Mouse (Mus musculus) intestine, embryonic 15.5 days (tissue): ENCODE measurements at regions not wholly inside any gene's neighbourhood (a gene's known extent, or its start where the extent isn't known, plus 50 kb on each side); places are given as distances from the start of the nearest gene placed in this dataset.
A peak's percentile ranks its signal among the peaks of the same experiment; 100 is the strongest.
"Not testable (repeated sequence)": the region's sequence is repeated elsewhere in the genome, so short reads cannot be mapped to it uniquely, and the experiment has no call there.

Experiments used
- ATAC-seq: fragments of 200-750 bp; cut with Nextera tagmentation; 2 replicates; pipeline ENCODE4 v1.8.0; 2017; ENCODE audit warnings: moderate TSS enrichment, moderate library complexity
- H3K27ac ChIP-seq: fragments of 300-500 bp; sonication (generic); 2 replicates; pipeline ENCODE4 v1.5.1; 2015; ENCODE audit warnings: mild to moderate bottlenecking, inconsistent platforms
- H3K27me3 ChIP-seq: fragments of 300-500 bp; sonication (generic); replicated peaks from 2 replicates; pipeline ENCODE4 v1.6.1; 2015; ENCODE audit warnings: inconsistent platforms
- H3K36me3 ChIP-seq: fragments of 300-500 bp; sonication (generic); 2 replicates; pipeline ENCODE4 v1.6.1; 2015; ENCODE audit warnings: inconsistent platforms
- H3K4me1 ChIP-seq: fragments of 300-500 bp; sonication (generic); replicated peaks from 2 replicates; pipeline ENCODE4 v1.6.1; 2015; ENCODE audit warnings: inconsistent platforms
- H3K4me2 ChIP-seq: fragments of 300-500 bp; sonication (generic); replicated peaks from 2 replicates; pipeline ENCODE4 v1.6.1; 2015; ENCODE audit warnings: mild to moderate bottlenecking, inconsistent platforms
- H3K4me3 ChIP-seq: fragments of 300-500 bp; sonication (generic); replicated peaks from 2 replicates; pipeline ENCODE4 v1.5.1; 2015; ENCODE audit warnings: inconsistent platforms
- H3K9ac ChIP-seq: fragments of 300-500 bp; sonication (generic); 2 replicates; pipeline ENCODE4 v1.6.1; 2015; ENCODE audit warnings: inconsistent platforms
- H3K9me3 ChIP-seq: fragments of 300-500 bp; sonication (generic); 2 replicates; pipeline ENCODE4 v1.6.1; 2016; ENCODE audit warnings: inconsistent platforms
- WGBS: fragments of 180-500 bp; shearing (Covaris S2); methylation state at CpG from one replicate; pipeline ENCODE4 v1.1.7; 2015; 5-methylcytosine and 5-hydroxymethylcytosine counted together

DNA sequence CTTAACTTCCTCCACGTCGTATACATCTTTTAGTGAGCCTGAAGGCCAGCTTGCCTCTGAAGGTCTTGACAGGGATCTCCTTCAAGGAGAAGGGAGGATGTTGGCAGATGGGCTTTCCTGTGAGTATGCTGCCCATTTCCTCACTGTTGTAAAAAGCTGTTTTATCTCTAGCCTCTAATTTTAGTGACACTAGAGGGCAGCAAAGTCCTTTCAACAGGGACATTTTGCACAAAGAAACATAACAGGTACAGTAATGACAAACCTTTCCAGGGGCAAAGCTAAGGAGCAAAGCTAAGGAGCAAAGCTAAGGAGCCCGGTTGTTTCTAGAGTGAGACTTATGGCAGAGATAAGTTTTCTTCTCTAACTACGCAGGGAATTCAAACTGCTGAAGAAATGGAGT, 59.0 kb upstream of the Kbtbd8 start:
- Histone ChIP-seq H3K4me1 (no peaks in the 10 kb centered on the region), H3K9ac (no peak overlapping the region), H3K36me3 (no peaks in the 10 kb centered on the region), H3K4me3 (no peak overlapping the region), H3K27ac (no peak overlapping the region), H3K9me3 (no peaks in the 10 kb centered on the region), H3K4me2 (no peak overlapping the region), H3K27me3 (no peaks in the 10 kb centered on the region)
- WGBS, result 44% methylated on average over 4 of the region's 4 CpGs
- ATAC-seq, result no peak

DNA sequence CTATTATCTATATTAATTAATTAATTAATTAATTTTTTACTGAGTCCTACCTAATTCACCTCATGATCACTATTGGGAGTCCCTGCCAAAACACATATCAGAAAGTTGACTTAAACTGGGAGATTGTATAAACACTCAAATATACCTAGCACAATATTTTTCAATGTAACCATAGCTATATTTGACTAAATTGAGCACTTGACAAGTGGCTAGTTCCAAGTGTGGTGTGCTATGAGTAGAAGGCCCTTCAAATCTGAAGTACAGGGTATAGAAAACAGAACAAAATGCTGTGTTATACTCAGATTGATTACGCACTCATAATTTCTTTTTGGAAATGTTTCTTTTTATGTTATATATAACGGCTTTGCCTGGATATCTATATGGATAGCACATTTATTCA, 60.8 kb upstream of the Kbtbd8 start:
- Histone ChIP-seq H3K9ac (no peak overlapping the region), H3K4me2 (no peak overlapping the region), H3K4me1 (no peaks in the 10 kb centered on the region), H3K36me3 (no peaks in the 10 kb centered on the region), H3K4me3 (no peak overlapping the region), H3K27ac (no peak overlapping the region), H3K9me3 (no peaks in the 10 kb centered on the region), H3K27me3 (no peaks in the 10 kb centered on the region)
- WGBS, result 95% methylated on average over 2 of the region's 2 CpGs
- no peak for ATAC-seq

DNA sequence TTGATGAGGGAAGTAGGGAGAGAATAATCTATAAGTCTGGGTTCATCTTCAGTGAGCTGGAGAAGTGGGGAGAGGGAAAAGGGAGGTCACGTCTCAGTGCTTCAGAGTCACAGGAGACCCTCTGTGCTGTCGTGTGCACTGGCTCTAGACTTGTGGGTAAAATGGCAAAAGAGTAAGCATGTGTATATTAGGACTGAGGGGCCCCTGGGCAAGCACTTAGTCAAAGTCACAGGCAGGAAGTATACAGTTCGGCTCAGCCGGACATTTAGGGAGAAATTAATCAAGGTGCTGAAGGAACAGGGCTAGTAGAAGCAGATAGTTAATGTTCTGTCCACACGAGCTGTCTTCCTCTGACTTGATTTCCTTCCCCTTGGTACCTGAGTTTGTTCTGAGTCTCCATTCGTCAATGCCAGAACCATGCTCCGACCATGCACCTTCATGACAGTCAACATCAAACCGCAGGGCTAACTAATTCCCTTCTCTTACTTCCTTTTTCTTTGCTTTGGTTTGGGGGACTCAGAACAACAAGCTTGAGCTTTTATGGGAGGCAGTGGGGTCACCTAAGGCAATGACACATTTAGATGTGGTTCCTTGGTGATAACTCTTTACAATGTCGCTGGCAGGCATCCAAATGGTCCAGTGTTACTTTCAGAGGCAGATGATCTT, 63.2 kb upstream of the Kbtbd8 start:
- 37% methylated on average over 9 of the region's 9 CpGs for WGBS
- no peak overlapping the region for H3K4me2 ChIP-seq
- H3K9me3 ChIP-seq, result no peaks in the 10 kb centered on the region
- ATAC-seq, result no peak
- H3K9ac ChIP-seq, result no peak overlapping the region
- no peaks in the 10 kb centered on the region for H3K4me1 ChIP-seq
- no peaks in the 10 kb centered on the region for H3K27me3 ChIP-seq
- H3K36me3 ChIP-seq, result no peaks in the 10 kb centered on the region
- H3K4me3 ChIP-seq, result no peak overlapping the region
- H3K27ac ChIP-seq, result no peak overlapping the region

DNA sequence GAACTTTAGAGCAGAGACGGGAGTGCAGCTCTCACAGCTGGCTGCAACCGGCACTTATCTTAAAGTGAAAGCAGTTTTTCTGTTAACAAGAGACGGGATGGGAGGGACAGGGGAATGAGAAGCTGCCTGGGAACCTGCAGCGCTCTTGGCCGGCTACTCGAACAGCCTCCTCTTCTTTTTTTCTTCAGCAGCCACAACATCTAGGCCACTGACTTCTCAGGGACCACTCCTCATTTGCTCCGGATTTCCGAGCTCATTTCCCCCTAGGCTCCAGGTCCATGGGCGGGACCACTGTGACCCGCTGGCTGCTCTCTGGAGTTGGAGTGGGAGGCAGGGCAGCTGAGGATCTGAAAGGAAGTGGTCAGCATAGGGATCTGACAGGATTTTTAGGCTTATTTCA, 75.7 kb upstream of the Kbtbd8 start:
- H3K4me2 ChIP-seq, result 0 out of 2 replicates have a peak overlapping the region, but pooled peaks have one; percentile 22
- H3K36me3 ChIP-seq, H3K9me3 ChIP-seq, H3K27me3 ChIP-seq, ATAC-seq, H3K4me1 ChIP-seq, H3K9ac ChIP-seq, H3K4me3 ChIP-seq, H3K27ac ChIP-seq: not testable (repeated sequence)
- WGBS, result 33% methylated on average over 7 of the region's 10 CpGs

DNA sequence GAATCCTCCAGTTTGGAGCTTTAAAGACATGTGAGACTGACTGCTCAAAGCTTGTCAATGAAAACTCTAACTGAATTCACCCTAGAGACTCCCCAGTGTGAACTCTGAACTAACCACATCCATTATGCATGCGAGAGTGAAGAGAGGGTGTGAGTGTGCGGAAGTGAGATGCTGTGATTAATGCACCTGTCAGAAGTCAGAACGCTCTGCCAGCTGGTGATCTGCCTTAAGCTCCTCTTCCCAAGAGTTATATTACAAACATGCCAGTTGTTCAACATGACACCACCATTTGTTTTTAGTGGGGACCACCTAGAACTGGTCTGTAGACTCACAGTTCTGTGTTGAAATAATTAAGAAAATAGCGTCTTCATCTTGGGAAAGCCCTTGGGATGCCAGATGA, 92.8 kb upstream of the Kbtbd8 start:
- H3K4me1 ChIP-seq, result no peaks in the 10 kb centered on the region
- H3K4me2 ChIP-seq, result no peak overlapping the region
- no peak for ATAC-seq
- no peak overlapping the region for H3K27ac ChIP-seq
- no peaks in the 10 kb centered on the region for H3K27me3 ChIP-seq
- no peak overlapping the region for H3K9ac ChIP-seq
- H3K9me3 ChIP-seq, result no peaks in the 10 kb centered on the region
- no peak overlapping the region for H3K4me3 ChIP-seq
- WGBS, result 31% methylated on average over 4 of the region's 4 CpGs
- no peaks in the 10 kb centered on the region for H3K36me3 ChIP-seq

DNA sequence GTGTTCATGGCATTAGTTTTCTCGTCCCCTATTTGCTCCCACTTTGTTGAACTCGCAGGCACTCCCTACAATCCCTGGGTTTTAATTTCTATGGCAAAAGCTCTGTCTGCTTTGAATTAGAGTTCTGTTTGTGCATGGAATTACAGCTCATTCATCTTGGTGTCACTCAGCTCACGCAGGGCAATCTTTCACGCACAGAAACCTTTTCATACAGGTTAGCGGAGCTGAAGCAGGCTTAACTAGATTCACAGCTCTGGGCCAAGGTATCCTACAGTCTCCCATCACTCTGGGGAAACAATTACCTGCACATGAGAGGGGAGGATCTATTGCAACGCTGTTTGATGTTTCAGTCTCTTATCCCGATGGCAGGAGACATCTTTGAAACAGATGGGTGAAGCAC, 95.3 kb upstream of the Kbtbd8 start:
- no peak overlapping the region for H3K4me3 ChIP-seq
- ATAC-seq, result no peak
- H3K27me3 ChIP-seq, result no peaks in the 10 kb centered on the region
- no peak overlapping the region for H3K4me2 ChIP-seq
- no peaks in the 10 kb centered on the region for H3K4me1 ChIP-seq
- H3K36me3 ChIP-seq, result no peaks in the 10 kb centered on the region
- H3K9ac ChIP-seq, result no peak overlapping the region
- WGBS, result 51% methylated on average over 7 of the region's 7 CpGs
- H3K9me3 ChIP-seq, result no peaks in the 10 kb centered on the region
- H3K27ac ChIP-seq, result no peak overlapping the region

DNA sequence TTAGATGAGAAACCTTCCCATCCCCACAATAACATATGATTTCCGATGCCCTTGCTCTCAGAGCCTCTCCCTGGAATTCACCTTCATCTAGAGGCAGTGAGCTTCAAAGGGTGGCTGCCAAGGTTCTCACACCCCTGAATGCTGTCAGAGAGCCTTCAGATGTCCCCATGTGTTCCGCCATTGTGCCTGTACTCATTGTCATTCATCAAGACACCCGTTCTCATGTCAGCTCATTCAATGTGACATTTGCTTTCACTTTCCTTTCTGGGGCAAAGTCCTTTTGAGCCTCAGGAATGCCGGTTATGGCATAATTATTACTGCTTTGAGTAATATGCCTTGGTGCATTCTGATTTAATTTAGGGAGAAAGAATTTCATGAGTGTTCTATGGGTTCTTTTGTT, 99.1 kb upstream of the Kbtbd8 start:
- no peak overlapping the region for H3K4me2 ChIP-seq
- no peaks in the 10 kb centered on the region for H3K4me1 ChIP-seq
- H3K27me3 ChIP-seq, result no peaks in the 10 kb centered on the region
- no peaks in the 10 kb centered on the region for H3K9me3 ChIP-seq
- H3K36me3 ChIP-seq, result no peaks in the 10 kb centered on the region
- ATAC-seq, result no peak
- H3K9ac ChIP-seq, result no peak overlapping the region
- no peak overlapping the region for H3K4me3 ChIP-seq
- 40% methylated on average over 4 of the region's 4 CpGs for WGBS
- H3K27ac ChIP-seq, result no peak overlapping the region

DNA sequence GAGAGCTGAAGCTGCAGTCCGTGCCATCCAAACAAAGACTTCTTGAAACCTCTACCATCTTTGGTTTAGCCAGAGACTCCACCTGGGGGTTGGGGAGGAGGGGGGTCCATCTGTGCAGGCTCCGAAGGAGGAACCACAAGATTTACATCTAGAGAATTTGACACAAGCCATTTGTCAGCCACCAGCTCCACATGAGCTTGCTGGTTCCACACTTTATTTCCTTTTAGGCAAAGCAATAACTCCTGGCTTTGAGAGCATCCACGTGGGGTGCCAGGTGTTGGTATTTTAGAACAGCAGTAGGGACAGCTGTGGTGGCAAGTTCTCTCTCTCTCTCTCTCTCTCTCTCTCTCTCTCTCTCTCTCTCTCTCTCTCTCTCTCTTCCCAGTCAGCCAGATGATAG, 99.6 kb upstream of the Kbtbd8 start:
- H3K4me2 ChIP-seq, result no peak overlapping the region
- H3K9ac ChIP-seq, result no peak overlapping the region
- H3K4me1 ChIP-seq, result no peaks in the 10 kb centered on the region
- WGBS, result 58% methylated on average over 3 of the region's 3 CpGs
- H3K27me3 ChIP-seq, result no peaks in the 10 kb centered on the region
- no peaks in the 10 kb centered on the region for H3K9me3 ChIP-seq
- H3K27ac ChIP-seq, result no peak overlapping the region
- no peak for ATAC-seq
- no peaks in the 10 kb centered on the region for H3K36me3 ChIP-seq
- H3K4me3 ChIP-seq, result no peak overlapping the region

DNA sequence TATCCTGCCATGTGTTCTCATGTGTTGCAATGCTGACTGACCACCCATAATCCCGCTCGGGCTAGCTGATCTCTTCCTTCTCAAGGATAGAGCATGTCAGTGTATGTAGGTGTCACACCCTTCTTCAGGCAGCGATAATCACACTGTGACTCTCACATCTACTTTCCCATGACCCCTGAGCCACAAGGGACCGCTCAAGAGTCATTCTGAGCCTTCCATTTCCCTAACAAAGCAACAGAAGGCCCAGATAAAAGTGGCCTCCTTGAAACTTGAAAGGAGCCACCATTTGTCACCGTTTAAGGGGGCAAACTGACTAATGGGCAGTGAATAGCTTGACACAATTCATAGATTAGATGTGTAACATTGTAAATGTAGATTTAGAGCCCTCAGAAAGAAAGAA, 103.9 kb upstream of the Kbtbd8 start:
- WGBS, result 47% methylated on average over 5 of the region's 5 CpGs
- no peak for ATAC-seq

DNA sequence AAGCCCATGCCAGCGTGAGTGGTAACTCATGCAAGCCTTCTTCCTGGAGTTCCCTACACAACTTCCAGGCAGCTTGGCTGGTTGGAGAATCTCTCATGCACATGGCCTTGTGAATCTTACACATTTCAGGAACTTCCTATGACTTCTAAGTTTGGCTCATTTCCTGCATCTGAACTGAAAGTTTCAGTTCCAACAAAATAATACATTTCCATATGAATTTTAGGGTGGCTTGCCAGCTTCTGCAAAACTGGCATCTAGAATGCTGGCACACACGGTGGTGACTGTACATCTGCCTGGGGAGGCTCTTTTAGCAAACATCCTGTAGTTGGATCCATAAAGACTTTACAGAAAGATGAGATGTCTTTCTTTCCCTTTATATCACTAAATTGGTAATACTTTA, 110.6 kb upstream of the Kbtbd8 start:
- ATAC-seq, result no peak
- Histone ChIP-seq H3K4me3 (no peak overlapping the region), H3K4me1 (no peaks in the 10 kb centered on the region), H3K27ac (no peak overlapping the region), H3K9ac (no peak overlapping the region), H3K4me2 (no peak overlapping the region), H3K27me3 (no peaks in the 10 kb centered on the region), H3K36me3 (no peaks in the 10 kb centered on the region), H3K9me3 (no peaks in the 10 kb centered on the region)
- 90% methylated on average over 2 of the region's 2 CpGs for WGBS

More for the DNA sequence above, 103.9 kb upstream of the Kbtbd8 start:
- H3K36me3 ChIP-seq, result no peaks in the 10 kb centered on the region
- H3K27me3 ChIP-seq, result no peaks in the 10 kb centered on the region
- no peak overlapping the region for H3K4me2 ChIP-seq
- no peaks in the 10 kb centered on the region for H3K9me3 ChIP-seq
- no peak overlapping the region for H3K9ac ChIP-seq
- no peaks in the 10 kb centered on the region for H3K4me1 ChIP-seq
- H3K4me3 ChIP-seq, result no peak overlapping the region
- no peak overlapping the region for H3K27ac ChIP-seq

DNA sequence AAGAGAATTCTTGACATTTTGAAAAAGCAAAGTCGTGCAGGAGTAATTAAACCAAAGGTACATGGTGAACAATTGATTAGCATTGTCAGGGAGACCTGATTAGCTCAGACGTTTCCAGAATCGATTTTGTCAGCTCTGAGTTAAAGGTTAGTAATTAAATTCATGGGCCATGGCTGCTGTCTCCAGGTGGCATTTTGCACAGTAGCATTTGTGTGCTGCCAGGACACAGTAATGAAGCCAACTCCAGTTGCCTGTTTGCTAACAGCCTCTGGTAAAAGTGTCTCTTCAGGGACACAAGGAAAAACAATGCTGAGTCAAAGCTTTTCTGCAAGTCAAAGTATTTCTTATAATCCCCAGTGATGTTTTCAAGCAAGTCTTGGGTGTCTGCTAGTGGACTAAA, 113.3 kb upstream of the Kbtbd8 start:
- no peak overlapping the region for H3K4me3 ChIP-seq
- 51% methylated on average over 3 of the region's 3 CpGs for WGBS

DNA sequence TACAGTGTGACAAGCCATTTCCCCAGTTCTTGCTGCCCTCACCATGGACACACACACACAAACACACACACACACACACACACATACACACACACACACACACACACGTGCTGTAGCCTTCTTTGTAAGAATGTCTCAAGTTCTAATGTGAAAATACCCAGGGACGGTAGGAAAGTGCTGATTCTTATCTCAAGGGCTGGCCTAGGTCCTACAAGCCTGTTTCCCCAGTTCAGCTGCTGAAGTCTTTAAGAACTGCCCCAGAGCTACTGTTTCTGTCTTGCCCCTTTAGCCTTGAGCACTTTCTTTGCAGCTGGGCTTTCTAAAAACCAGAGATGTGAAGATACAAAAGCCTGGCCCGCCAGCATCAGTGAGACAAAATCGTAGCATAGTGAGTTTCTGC, 117.5 kb upstream of the Kbtbd8 start:
- Histone ChIP-seq H3K27me3 (no peaks in the 10 kb centered on the region), H3K4me2 (no peak overlapping the region), H3K9me3 (no peaks in the 10 kb centered on the region), H3K4me1 (no peaks in the 10 kb centered on the region), H3K9ac (no peak overlapping the region), H3K27ac (no peak overlapping the region), H3K4me3 (no peak overlapping the region), H3K36me3 (no peaks in the 10 kb centered on the region)
- WGBS, result 62% methylated on average over 4 of the region's 4 CpGs
- ATAC-seq, result no peak

More for the DNA sequence above, 113.3 kb upstream of the Kbtbd8 start:
- H3K4me2 ChIP-seq, result no peak overlapping the region
- no peak overlapping the region for H3K9ac ChIP-seq
- ATAC-seq, result no peak
- no peaks in the 10 kb centered on the region for H3K4me1 ChIP-seq
- H3K27ac ChIP-seq, result no peak overlapping the region
- H3K9me3 ChIP-seq, result no peaks in the 10 kb centered on the region
- no peaks in the 10 kb centered on the region for H3K27me3 ChIP-seq
- H3K36me3 ChIP-seq, result no peaks in the 10 kb centered on the region

DNA sequence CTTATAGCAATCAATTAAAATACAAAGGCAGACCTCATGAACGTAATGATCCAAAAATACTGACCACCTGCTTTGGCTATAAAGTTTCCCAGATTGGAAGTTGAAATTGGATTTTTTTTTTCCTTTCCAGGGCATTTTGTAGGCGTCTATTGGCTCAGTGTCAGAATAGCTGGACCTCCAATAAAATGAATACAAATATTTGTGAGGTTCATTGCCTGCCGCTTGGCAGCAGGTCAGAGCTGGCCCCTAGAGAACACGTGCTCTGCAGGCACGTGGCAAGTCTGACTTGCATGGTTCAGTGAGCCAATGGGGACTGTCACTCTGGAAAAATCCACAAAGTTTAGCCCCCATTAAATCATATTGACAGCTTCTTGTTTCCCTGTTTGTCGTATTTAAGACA, 118.0 kb upstream of the Kbtbd8 start:
- Histone ChIP-seq H3K4me1 (no peaks in the 10 kb centered on the region), H3K4me3 (no peak overlapping the region), H3K36me3 (no peaks in the 10 kb centered on the region), H3K27ac (no peak overlapping the region), H3K27me3 (no peaks in the 10 kb centered on the region), H3K4me2 (no peak overlapping the region), H3K9me3 (no peaks in the 10 kb centered on the region), H3K9ac (no peak overlapping the region)
- no peak for ATAC-seq
- 56% methylated on average over 6 of the region's 6 CpGs for WGBS
